ENCODE assay signal across 8 mouse cellular contexts in genomic region chr7:127207374-127208294, GRCm38 (mm10). TPM values are rescaled to one million over a fixed set of nuclear protein-coding genes. Genes with fewer than 3 reads are reported as not detected.
DNase-seq lines count a peak whose midpoint lies in the region; ATAC-seq and TF ChIP-seq lines count a peak whose summit lies in the region.

No protein-coding gene starts in this region.

- no peaks in the 10 kb centered on the region for H3K27me3 ChIP-seq in embryonic facial prominence, embryonic 13.5 days
- H3K27me3 ChIP-seq in hindbrain, embryonic 16.5 days (replicated peaks; ENCODE audit: control insufficient read depth, insufficient read depth, low read length), result no peaks in the 10 kb centered on the region
- no peaks in the 10 kb centered on the region for H3K27me3 ChIP-seq in lung, postnatal 0 days (replicated peaks; ENCODE audit: insufficient read depth, low read length)
- no peaks in the 10 kb centered on the region for H3K27me3 ChIP-seq in stomach, embryonic 14.5 days (ENCODE audit: control insufficient read depth, insufficient read depth, low read length)

- no peaks in the 10 kb centered on the region for H3K9me3 ChIP-seq in embryonic facial prominence, embryonic 13.5 days
- H3K9me3 ChIP-seq in hindbrain, embryonic 16.5 days (ENCODE audit: control insufficient read depth, low read length), result no peaks in the 10 kb centered on the region
- H3K9me3 ChIP-seq in lung, postnatal 0 days (ENCODE audit: low read length), result no peaks in the 10 kb centered on the region
- H3K9me3 ChIP-seq in stomach, embryonic 14.5 days (ENCODE audit: control insufficient read depth, low read depth, low read length), result no peaks in the 10 kb centered on the region

- TF ChIP-seq CTCF in lung, postnatal 0 days (IDR thresholded peaks at IDR 0.05), result no peak

- H3K4me3 ChIP-seq in embryonic facial prominence, embryonic 13.5 days, result peak overlapping the region; percentile 96
- peak overlapping the region; percentile 97 for H3K4me3 ChIP-seq in hindbrain, embryonic 16.5 days (ENCODE audit: low read length)
- peak overlapping the region; percentile 85 for H3K4me3 ChIP-seq in lung, postnatal 0 days (ENCODE audit: low read depth, low read length)
- peak overlapping the region; percentile 76 for H3K4me3 ChIP-seq in stomach, embryonic 14.5 days (ENCODE audit: low read depth, low read length)

- H3K4me1 ChIP-seq in embryonic facial prominence, embryonic 13.5 days, result peaks cover 19% of the 10 kb centered on the region
- H3K4me1 ChIP-seq in hindbrain, embryonic 16.5 days (ENCODE audit: control insufficient read depth, insufficient read depth, low read depth, low read length), result peaks cover 25% of the 10 kb centered on the region
- peaks cover 11% of the 10 kb centered on the region; the same call in 1 of the 2 replicates for H3K4me1 ChIP-seq in lung, postnatal 0 days (ENCODE audit: insufficient read depth, low read depth, low read length)
- H3K4me1 ChIP-seq in stomach, embryonic 14.5 days (ENCODE audit: control insufficient read depth, insufficient read depth, low read length), result peaks cover 12% of the 10 kb centered on the region

- DNase-seq in layer of hippocampus, adult 11-12 months (ENCODE audit: low spot score), result peak; percentile 60
- no peak for DNase-seq in layer of hippocampus, adult 8-10 months (ENCODE audit: low spot score in 2 of 2)
- DNase-seq in MN1 (ENCODE audit: low spot score), result peak; percentile 54
- peak; percentile 33 for DNase-seq in lung, postnatal 0 days (ENCODE audit: low spot score)
- DNase-seq in right cerebral cortex, postnatal 36 days (ENCODE audit: low spot score in 2 of 2), result no peak

- H3K9ac ChIP-seq in embryonic facial prominence, embryonic 13.5 days, result peak overlapping the region; percentile 98
- peak overlapping the region; percentile 94 for H3K9ac ChIP-seq in hindbrain, embryonic 16.5 days (ENCODE audit: low read depth, low read length)
- H3K9ac ChIP-seq in lung, postnatal 0 days (replicated peaks; ENCODE audit: low read depth), result peak overlapping the region; percentile 84
- peak overlapping the region; percentile 89 for H3K9ac ChIP-seq in stomach, embryonic 14.5 days (replicated peaks; ENCODE audit: low read depth, low read length)

- WGBS in embryonic facial prominence, embryonic 13.5 days, result under 1% methylated on average over 53 of the region's 53 CpGs
- under 1% methylated on average over 53 of the region's 53 CpGs for WGBS in hindbrain, embryonic 16.5 days
- WGBS in lung, postnatal 0 days, result 2% methylated on average over 50 of the region's 53 CpGs
- WGBS in stomach, embryonic 14.5 days, result under 1% methylated on average over 53 of the region's 53 CpGs

- peak overlapping the region; percentile 97 for H3K4me2 ChIP-seq in embryonic facial prominence, embryonic 13.5 days
- peak overlapping the region; percentile 99 for H3K4me2 ChIP-seq in hindbrain, embryonic 16.5 days (ENCODE audit: low read length)
- peak overlapping the region; percentile 95 for H3K4me2 ChIP-seq in lung, postnatal 0 days (replicated peaks; ENCODE audit: low read depth, low read length)
- peak overlapping the region; percentile 96 for H3K4me2 ChIP-seq in stomach, embryonic 14.5 days (replicated peaks; ENCODE audit: low read depth, low read length)

- no peak for ATAC-seq in embryonic facial prominence, embryonic 13.5 days (ENCODE audit: insufficient number of reproducible peaks, insufficient read depth, low FRiP score, low TSS enrichment, low read depth)
- ATAC-seq in hindbrain, embryonic 16.5 days, result no peak
- ATAC-seq in lung, postnatal 0 days, result peak; percentile 1; the same call in 1 of the 2 replicates
- no peak for ATAC-seq in stomach, embryonic 14.5 days (ENCODE audit: insufficient number of reproducible peaks, insufficient read depth, low FRiP score, low read depth)

- no peak for TF ChIP-seq EP300 in lung, postnatal 0 days (IDR thresholded peaks at IDR 0.05)

- peak overlapping the region; percentile 88 for H3K27ac ChIP-seq in embryonic facial prominence, embryonic 13.5 days
- peak overlapping the region; percentile 83 for H3K27ac ChIP-seq in hindbrain, embryonic 16.5 days (ENCODE audit: low read depth, low read length)
- peak overlapping the region; percentile 85 for H3K27ac ChIP-seq in lung, postnatal 0 days (ENCODE audit: low read length)
- H3K27ac ChIP-seq in stomach, embryonic 14.5 days (ENCODE audit: low read length), result peak overlapping the region; percentile 79; the same call in 1 of the 2 replicates

- peaks cover 17% of the 10 kb centered on the region for H3K36me3 ChIP-seq in embryonic facial prominence, embryonic 13.5 days
- peaks cover 7% of the 10 kb centered on the region for H3K36me3 ChIP-seq in hindbrain, embryonic 16.5 days (ENCODE audit: control insufficient read depth, insufficient read depth, low read length)
- H3K36me3 ChIP-seq in lung, postnatal 0 days (ENCODE audit: insufficient read depth, low read length), result no peaks in the 10 kb centered on the region; the same call in 1 of the 2 replicates
- H3K36me3 ChIP-seq in stomach, embryonic 14.5 days (ENCODE audit: control insufficient read depth, insufficient read depth, low read length), result peaks cover 17% of the 10 kb centered on the region

RNA-seq across cellular contexts. Expression of gene Tbc1d10b, which starts 0.6 kb away (rescaled TPM):
- total RNA-seq in layer of hippocampus, adult 8-10 months (2022), result 100 to 1,000 TPM in 2 of 4 experiments, 10 to 100 TPM in 2; 97.9 to 106 (median 101) TPM
- polyA plus RNA-seq in embryonic facial prominence, embryonic 13.5 days (2015; fragmentation: Nextera tagmentation; extraction: Ambion mirVana), result 30.4 and 32.0 TPM in 2 replicates
- 27.0 and 29.1 TPM in 2 replicates for polyA plus RNA-seq in hindbrain, embryonic 16.5 days (2015; fragmentation: Nextera tagmentation; extraction: Ambion mirVana)
- 14.4 and 15.0 TPM in 2 replicates for polyA plus RNA-seq in lung, postnatal 0 days (2015; fragmentation: Nextera tagmentation; extraction: Ambion mirVana)
- 15.1 and 18.7 TPM in 2 replicates for polyA plus RNA-seq in stomach, embryonic 14.5 days (2014; fragmentation: Nextera tagmentation; extraction: Ambion mirVana)

RNA-seq across cellular contexts. Expression of gene Mylpf, which starts 1.1 kb away (rescaled TPM):
- 1 to 10 TPM; 2.8 to 5.1 (median 3.6) TPM for total RNA-seq in layer of hippocampus, adult 8-10 months (2022)
- polyA plus RNA-seq in embryonic facial prominence, embryonic 13.5 days (2015; fragmentation: Nextera tagmentation; extraction: Ambion mirVana), result 34.1 and 41.1 TPM in 2 replicates
- polyA plus RNA-seq in hindbrain, embryonic 16.5 days (2015; fragmentation: Nextera tagmentation; extraction: Ambion mirVana), result 3.5 and 47.0 TPM in 2 replicates
- 6.4 and 8.0 TPM in 2 replicates for polyA plus RNA-seq in lung, postnatal 0 days (2015; fragmentation: Nextera tagmentation; extraction: Ambion mirVana)
- 9.7 TPM in 2 replicates for polyA plus RNA-seq in stomach, embryonic 14.5 days (2014; fragmentation: Nextera tagmentation; extraction: Ambion mirVana)

RNA-seq across cellular contexts. Expression of gene Cd2bp2, which starts 11.8 kb away (rescaled TPM):
- total RNA-seq in layer of hippocampus, adult 8-10 months (2022), result 10 to 100 TPM; 87.4 to 94.4 (median 90.0) TPM
- 68.3 and 73.3 TPM in 2 replicates for polyA plus RNA-seq in embryonic facial prominence, embryonic 13.5 days (2015; fragmentation: Nextera tagmentation; extraction: Ambion mirVana)
- polyA plus RNA-seq in hindbrain, embryonic 16.5 days (2015; fragmentation: Nextera tagmentation; extraction: Ambion mirVana), result 70.4 and 72.7 TPM in 2 replicates
- polyA plus RNA-seq in lung, postnatal 0 days (2015; fragmentation: Nextera tagmentation; extraction: Ambion mirVana), result 28.4 and 29.6 TPM in 2 replicates
- polyA plus RNA-seq in stomach, embryonic 14.5 days (2014; fragmentation: Nextera tagmentation; extraction: Ambion mirVana), result 44.6 and 49.5 TPM in 2 replicates

RNA-seq across cellular contexts. Expression of gene Zfp553, which starts 25.2 kb away (rescaled TPM):
- 10 to 100 TPM; 20.6 to 21.4 (median 20.9) TPM for total RNA-seq in layer of hippocampus, adult 8-10 months (2022)
- 53.7 and 55.0 TPM in 2 replicates for polyA plus RNA-seq in embryonic facial prominence, embryonic 13.5 days (2015; fragmentation: Nextera tagmentation; extraction: Ambion mirVana)
- polyA plus RNA-seq in hindbrain, embryonic 16.5 days (2015; fragmentation: Nextera tagmentation; extraction: Ambion mirVana), result 42.7 and 49.1 TPM in 2 replicates
- polyA plus RNA-seq in lung, postnatal 0 days (2015; fragmentation: Nextera tagmentation; extraction: Ambion mirVana), result 15.5 and 15.7 TPM in 2 replicates
- polyA plus RNA-seq in stomach, embryonic 14.5 days (2014; fragmentation: Nextera tagmentation; extraction: Ambion mirVana), result 22.9 and 24.4 TPM in 2 replicates

RNA-seq across cellular contexts. Expression of gene Sept1, which starts 25.3 kb away (rescaled TPM):
- 1 to 10 TPM; 2.4 to 7.9 (median 7.0) TPM for total RNA-seq in layer of hippocampus, adult 8-10 months (2022)
- polyA plus RNA-seq in embryonic facial prominence, embryonic 13.5 days (2015; fragmentation: Nextera tagmentation; extraction: Ambion mirVana), result 26.9 and 29.6 TPM in 2 replicates
- 12.1 and 12.3 TPM in 2 replicates for polyA plus RNA-seq in hindbrain, embryonic 16.5 days (2015; fragmentation: Nextera tagmentation; extraction: Ambion mirVana)
- 13.0 TPM in 2 replicates for polyA plus RNA-seq in lung, postnatal 0 days (2015; fragmentation: Nextera tagmentation; extraction: Ambion mirVana)
- polyA plus RNA-seq in stomach, embryonic 14.5 days (2014; fragmentation: Nextera tagmentation; extraction: Ambion mirVana), result 14.9 and 16.5 TPM in 2 replicates

Comparison
In these comparisons a context has a peak if more than half of its experiments do, and no peak if none do; other contexts are left out.
1. DNase-seq: peak in layer of hippocampus, adult 11-12 months (single experiment), MN1 (single experiment) and lung, postnatal 0 days (single experiment); none in layer of hippocampus, adult 8-10 months (0 of 2) and right cerebral cortex, postnatal 36 days (0 of 2).
2. Peak in every context shown above with its lines, with median percentiles within 50 percentile points of each other: H3K27ac ChIP-seq, H3K4me2 ChIP-seq, H3K4me3 ChIP-seq and H3K9ac ChIP-seq.